Mouse (Mus musculus): ENCODE data around the gene Olfr361. TPM values are rescaled to one million over a fixed set of nuclear protein-coding genes. Genes with fewer than 3 reads are reported as not detected.
"Not testable (repeated sequence)": the region's sequence is repeated elsewhere in the genome, so short reads cannot be mapped to it uniquely, and the experiment has no call there.

Gene Olfr361
- not detected in 2 replicates for polyA plus RNA-seq (2015; fragmentation: Nextera tagmentation; extraction: Ambion mirVana)

DNA sequence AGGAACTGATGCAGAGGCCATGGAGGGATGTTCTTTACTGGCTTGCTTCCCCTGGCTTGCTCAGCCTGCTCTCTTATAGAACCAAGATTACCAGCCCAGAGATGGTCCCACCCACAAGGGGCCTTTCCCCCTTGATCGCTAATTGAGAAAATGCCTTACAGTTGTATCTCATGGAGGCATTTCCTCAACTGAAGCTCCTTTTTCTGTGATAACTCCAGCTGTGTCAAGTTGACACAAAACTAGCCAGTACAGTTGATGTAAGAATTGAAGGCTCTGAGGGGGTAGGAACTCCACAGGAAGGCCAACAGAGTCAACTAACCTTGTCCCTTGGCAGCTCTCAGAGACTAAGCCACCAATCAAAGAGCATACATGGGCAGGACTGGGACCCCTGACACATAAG lies at the start of gene Olfr361:
Gene Olfr361 (minus strand): TSS at position 101 of the 400 bp plus-strand sequence.
- H3K27ac ChIP-seq (ENCODE audit: low read depth, low read length); H3K9ac ChIP-seq (ENCODE audit: low read depth, low read length); ATAC-seq; H3K36me3 ChIP-seq (ENCODE audit: control insufficient read depth, insufficient read depth, low read length); H3K27me3 ChIP-seq (replicated peaks; ENCODE audit: control insufficient read depth, insufficient read depth, low read length); H3K4me2 ChIP-seq (ENCODE audit: low read length); H3K4me3 ChIP-seq (ENCODE audit: low read length); H3K4me1 ChIP-seq (ENCODE audit: control insufficient read depth, insufficient read depth, low read depth, low read length); H3K9me3 ChIP-seq (ENCODE audit: control insufficient read depth, low read length): not testable (repeated sequence)
- 80% methylated on average over 1 of the region's 1 CpGs for WGBS

DNA sequence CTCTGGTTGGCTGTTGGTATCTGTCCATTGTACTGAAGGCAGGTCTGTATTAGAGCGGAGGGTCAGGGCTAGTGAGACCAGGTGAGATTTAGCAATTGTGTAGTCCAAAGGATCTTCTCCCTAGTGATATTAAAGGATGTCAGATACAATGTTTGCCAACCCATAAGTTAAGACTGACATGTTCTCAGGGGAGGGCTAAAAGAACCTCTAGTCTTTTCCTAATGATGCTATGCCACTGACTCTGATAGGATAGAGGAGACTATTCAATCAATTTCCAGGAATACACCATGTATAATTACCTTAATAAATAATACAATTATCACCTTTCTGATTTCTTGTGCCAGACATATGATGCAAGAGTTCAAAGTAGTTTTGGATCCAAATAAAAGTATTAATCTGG lies 28.7 kb upstream of the Olfr361 start, which contains the start of gene Olfr362:
Gene Olfr362 (minus strand): TSS at position 101 of the 400 bp plus-strand sequence.
- H3K4me3 ChIP-seq (ENCODE audit: low read length), result no peak within 1 kb of the TSS
- H3K27ac ChIP-seq (ENCODE audit: low read depth, low read length), result no peak within 1 kb of the TSS
- no peaks in the 10 kb centered on the region for H3K4me1 ChIP-seq (ENCODE audit: control insufficient read depth, insufficient read depth, low read depth, low read length)
- H3K27me3 ChIP-seq (replicated peaks; ENCODE audit: control insufficient read depth, insufficient read depth, low read length), result no peaks in the 10 kb centered on the region
- no peak for ATAC-seq
- 82% methylated on average over 1 of the region's 1 CpGs for WGBS
- H3K4me2 ChIP-seq (ENCODE audit: low read length), result no peak within 1 kb of the TSS
- H3K9ac ChIP-seq (ENCODE audit: low read depth, low read length), result no peak within 1 kb of the TSS
- H3K36me3 ChIP-seq (ENCODE audit: control insufficient read depth, insufficient read depth, low read length), result no peaks in the 10 kb centered on the region
- peaks cover 9% of the 10 kb centered on the region for H3K9me3 ChIP-seq (ENCODE audit: control insufficient read depth, low read length)

DNA sequence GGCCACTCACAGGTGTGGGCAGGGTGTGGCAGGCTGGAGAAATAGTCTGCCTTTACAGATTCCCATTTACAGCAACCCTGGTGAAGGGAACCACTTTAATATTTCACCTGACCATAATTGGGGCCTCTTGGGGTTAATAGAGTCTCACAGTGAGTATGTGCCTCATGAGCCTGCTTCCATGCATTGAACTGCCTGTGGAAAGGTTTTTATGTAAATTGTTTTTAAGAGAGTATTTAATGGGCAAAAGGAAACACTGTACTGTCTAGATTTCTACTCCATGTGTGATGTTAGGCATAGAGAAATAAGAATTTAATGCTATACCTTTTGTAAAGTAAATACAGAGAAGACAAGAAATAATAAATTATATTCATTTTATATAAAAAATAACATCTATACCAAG lies 23.6 kb downstream of the Olfr361 start, which contains the start of gene Olfr360:
Gene Olfr360 (plus strand): TSS at position 301 of the 400 bp plus-strand sequence.
- no peak within 1 kb of the TSS for H3K4me3 ChIP-seq (ENCODE audit: low read length)
- no peaks in the 10 kb centered on the region for H3K4me1 ChIP-seq (ENCODE audit: control insufficient read depth, insufficient read depth, low read depth, low read length)
- H3K9ac ChIP-seq (ENCODE audit: low read depth, low read length), result no peak within 1 kb of the TSS
- no peaks in the 10 kb centered on the region for H3K36me3 ChIP-seq (ENCODE audit: control insufficient read depth, insufficient read depth, low read length)
- H3K27me3 ChIP-seq (replicated peaks; ENCODE audit: control insufficient read depth, insufficient read depth, low read length), result no peaks in the 10 kb centered on the region
- H3K4me2 ChIP-seq (ENCODE audit: low read length), result no peak within 1 kb of the TSS
- peaks cover 3% of the 10 kb centered on the region for H3K9me3 ChIP-seq (ENCODE audit: control insufficient read depth, low read length)
- ATAC-seq, result no peak
- H3K27ac ChIP-seq (ENCODE audit: low read depth, low read length), result no peak within 1 kb of the TSS

Other genes with a start within 250 kb of the Olfr361 start
- gene Olfr350, start 243.0 kb downstream of the Olfr361 start, polyA plus RNA-seq (2015; fragmentation: Nextera tagmentation; extraction: Ambion mirVana), result not detected in 2 replicates
- not detected in 2 replicates for gene Olfr351, start 226.6 kb downstream of the Olfr361 start, polyA plus RNA-seq (2015; fragmentation: Nextera tagmentation; extraction: Ambion mirVana)
- not detected in 2 replicates for gene Olfr352, start 220.8 kb downstream of the Olfr361 start, polyA plus RNA-seq (2015; fragmentation: Nextera tagmentation; extraction: Ambion mirVana)
- gene Olfr353, start 196.4 kb downstream of the Olfr361 start, polyA plus RNA-seq (2015; fragmentation: Nextera tagmentation; extraction: Ambion mirVana), result not detected in 2 replicates
- not detected in 2 replicates for gene Olfr354, start 183.6 kb downstream of the Olfr361 start, polyA plus RNA-seq (2015; fragmentation: Nextera tagmentation; extraction: Ambion mirVana)
- gene Olfr355, start 160.4 kb downstream of the Olfr361 start, polyA plus RNA-seq (2015; fragmentation: Nextera tagmentation; extraction: Ambion mirVana), result not detected in 2 replicates
- not detected in 2 replicates for gene Olfr356, start 152.2 kb downstream of the Olfr361 start, polyA plus RNA-seq (2015; fragmentation: Nextera tagmentation; extraction: Ambion mirVana)
- gene Olfr357, start 95.5 kb downstream of the Olfr361 start, polyA plus RNA-seq (2015; fragmentation: Nextera tagmentation; extraction: Ambion mirVana), result not detected in 2 replicates
- gene Olfr358, start 80.0 kb downstream of the Olfr361 start, polyA plus RNA-seq (2015; fragmentation: Nextera tagmentation; extraction: Ambion mirVana), result not detected in 2 replicates
- not detected in 2 replicates for gene Olfr360, start 23.5 kb downstream of the Olfr361 start, polyA plus RNA-seq (2015; fragmentation: Nextera tagmentation; extraction: Ambion mirVana)
- not detected in 2 replicates for gene Olfr362, start 28.6 kb upstream of the Olfr361 start, polyA plus RNA-seq (2015; fragmentation: Nextera tagmentation; extraction: Ambion mirVana)
- not detected in 2 replicates for gene Olfr364-ps1, start 50.0 kb upstream of the Olfr361 start, polyA plus RNA-seq (2015; fragmentation: Nextera tagmentation; extraction: Ambion mirVana)
- gene Olfr365, start 98.9 kb upstream of the Olfr361 start, polyA plus RNA-seq (2015; fragmentation: Nextera tagmentation; extraction: Ambion mirVana), result not detected in 2 replicates
- gene Olfr366, start 122.3 kb upstream of the Olfr361 start, polyA plus RNA-seq (2015; fragmentation: Nextera tagmentation; extraction: Ambion mirVana), result not detected in 2 replicates
- not detected in 2 replicates for gene Olfr368, start 237.2 kb upstream of the Olfr361 start, polyA plus RNA-seq (2015; fragmentation: Nextera tagmentation; extraction: Ambion mirVana)